Mouse (Mus musculus) spleen, adult 2 months (tissue): ENCODE measurements around the gene Jmjd8.

Experiments
- CTCF ChIP-seq: fragments of 200-500 bp; IDR thresholded peaks from 2 replicates; pipeline ENCODE4 v1.5.1; 2011; ENCODE audit warnings: mild to moderate bottlenecking, inconsistent platforms; ENCODE audit not compliant: insufficient read depth, insufficient read length, insufficient replicate concordance; ENCODE audit errors: extremely low read depth
- POLR2A ChIP-seq: fragments of 200-500 bp; IDR thresholded peaks from 2 replicates; pipeline ENCODE4 v1.6.1; 2011; ENCODE audit warnings: low read depth, low read length, inconsistent platforms

DNA sequence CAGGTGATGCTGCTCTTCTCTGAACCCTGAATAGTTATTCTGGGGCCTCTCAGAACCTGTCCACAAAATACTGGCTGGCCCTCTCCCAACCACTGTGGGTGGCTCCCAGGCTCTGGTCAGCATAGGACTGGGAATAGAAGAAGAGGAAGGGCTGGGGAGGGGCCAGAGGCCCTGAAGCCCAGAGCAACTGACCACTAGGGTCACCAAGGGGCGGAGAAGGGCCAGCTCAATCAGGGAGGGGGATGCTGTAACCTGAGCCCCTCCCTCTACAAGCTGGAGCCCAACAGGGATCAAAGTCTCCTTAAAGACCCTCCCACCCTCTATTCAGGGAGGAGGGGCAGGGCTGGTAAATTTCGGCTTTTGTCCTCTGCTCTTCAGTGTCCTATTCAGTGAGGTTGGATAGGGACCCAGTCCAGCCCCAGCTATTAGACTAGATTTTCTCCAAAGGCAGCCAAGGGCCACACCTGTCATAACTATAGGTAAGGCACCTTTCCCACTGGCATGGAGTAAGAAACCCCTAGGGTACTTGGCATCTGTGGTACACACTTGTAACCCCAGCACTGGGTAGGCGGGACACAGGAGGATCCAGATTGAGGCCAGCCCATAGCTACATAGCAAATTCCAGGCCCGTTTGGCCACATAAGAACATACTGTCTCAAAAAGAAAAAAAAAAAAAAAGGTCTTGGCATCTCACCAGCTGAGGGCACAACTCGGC, 51.7 kb downstream of the Jmjd8 start, which contains the start of gene Wfikkn1:
- TF ChIP-seq CTCF (no peak), POLR2A (no peak)
